Mouse (Mus musculus): ENCODE results near the gene Rsbn1l. TPM values are rescaled to one million over a fixed set of nuclear protein-coding genes. Genes with fewer than 3 reads are reported as not detected.

Rsbn1l gene
- polyA plus RNA-seq, 1 experiment: 15.7 TPM

DNA sequence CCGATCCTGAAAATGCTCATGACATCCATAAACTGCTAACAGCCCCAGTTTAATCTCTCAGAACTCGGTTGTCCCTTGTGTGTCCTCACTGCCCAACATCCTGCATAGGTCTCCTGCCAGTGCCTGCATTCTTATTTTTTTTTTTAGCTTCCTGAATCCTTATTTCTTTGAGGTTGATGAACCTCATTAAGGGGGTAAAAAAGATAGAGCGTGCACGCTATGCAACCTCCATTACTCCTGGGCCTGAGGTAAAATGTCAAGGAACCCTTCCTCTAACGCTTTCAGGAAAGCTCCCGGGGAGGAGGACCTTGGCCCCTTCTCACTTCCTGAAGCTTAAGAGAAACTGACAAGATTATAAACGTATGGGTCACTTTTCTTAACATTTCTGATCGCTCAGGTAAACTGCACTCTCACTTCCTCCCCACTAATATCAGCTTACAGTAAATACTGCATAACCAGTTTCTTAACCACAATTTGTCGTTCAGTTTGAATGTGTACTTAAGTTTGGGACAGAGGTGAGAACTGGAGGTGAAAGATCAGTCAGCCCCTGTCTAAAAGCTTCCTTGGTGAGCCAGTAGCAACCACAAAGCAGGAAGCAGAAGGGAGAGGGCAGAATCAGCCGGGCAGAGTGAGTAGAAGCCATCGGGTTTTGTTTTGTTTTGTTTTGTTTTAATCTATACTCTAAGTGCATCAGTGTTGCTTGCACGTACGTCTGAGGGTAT lies 923 bp downstream of the Rsbn1l start:
- TF ChIP-seq GATA1 (IDR thresholded peaks at IDR 0.05; ENCODE audit: low read length): no peak

DNA sequence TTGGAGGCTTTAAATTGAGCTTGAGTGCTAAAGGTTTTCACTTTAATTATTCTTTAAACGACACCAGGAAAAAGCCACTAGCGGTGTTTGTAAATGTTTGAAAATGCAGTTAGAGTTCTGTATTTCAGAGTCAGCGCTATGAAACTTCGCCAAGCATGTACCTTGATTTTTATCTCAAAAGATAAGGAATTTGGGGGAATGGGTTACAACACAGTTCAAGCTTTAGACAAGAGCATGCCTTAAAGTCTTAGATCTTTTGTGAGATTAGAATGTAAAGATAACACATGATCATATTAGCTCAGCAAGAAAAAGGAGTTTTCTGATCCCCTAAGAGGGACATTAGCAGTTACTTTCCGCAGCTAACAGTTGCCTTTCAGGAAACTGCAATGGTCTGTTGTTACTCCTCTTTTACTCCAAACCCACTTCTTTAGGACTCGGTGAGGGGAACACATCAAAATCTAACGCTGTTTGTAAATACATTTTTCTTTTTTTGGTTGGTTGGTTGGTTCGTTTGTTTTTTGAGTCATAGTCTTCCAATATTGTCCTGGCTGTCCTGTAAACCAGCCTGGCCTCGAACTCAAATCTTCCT lies 3.8 kb downstream of the Rsbn1l start:
- TF ChIP-seq GATA1 (IDR thresholded peaks at IDR 0.05; ENCODE audit: low read length): peak; percentile 31

DNA sequence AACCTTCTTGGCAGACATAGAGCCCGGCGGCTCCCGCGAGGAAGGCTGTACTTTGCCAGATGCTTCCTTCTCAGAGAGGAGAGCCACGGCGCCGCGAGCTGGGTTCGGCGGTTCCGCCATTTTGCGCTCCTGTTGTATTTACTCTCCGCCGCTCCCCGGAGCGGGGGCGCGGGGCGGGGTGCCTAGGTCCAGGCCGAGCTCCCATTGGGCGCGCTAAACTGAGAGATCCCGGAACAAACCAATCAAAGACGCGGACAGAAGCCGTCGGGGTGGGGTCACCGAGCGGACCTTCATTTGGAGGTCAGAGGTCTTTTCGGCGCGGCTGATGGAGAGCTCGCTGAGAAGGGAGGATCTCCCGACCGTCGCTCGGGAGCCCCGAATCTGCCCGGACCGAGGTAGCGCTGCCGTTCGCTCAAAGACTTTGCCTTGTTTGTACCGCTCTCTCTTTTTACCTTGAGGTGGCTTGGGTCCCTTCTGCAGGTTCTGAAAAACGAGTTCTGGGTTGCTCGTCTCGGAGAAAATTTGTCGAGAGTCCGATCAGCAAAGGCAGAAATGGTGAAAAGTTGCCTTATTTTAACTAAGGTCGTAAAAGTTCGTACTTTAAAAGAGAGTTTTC lies 4.4 kb downstream of the Rsbn1l start:
- TF ChIP-seq GATA1 (IDR thresholded peaks at IDR 0.05; ENCODE audit: low read length): no peak

DNA sequence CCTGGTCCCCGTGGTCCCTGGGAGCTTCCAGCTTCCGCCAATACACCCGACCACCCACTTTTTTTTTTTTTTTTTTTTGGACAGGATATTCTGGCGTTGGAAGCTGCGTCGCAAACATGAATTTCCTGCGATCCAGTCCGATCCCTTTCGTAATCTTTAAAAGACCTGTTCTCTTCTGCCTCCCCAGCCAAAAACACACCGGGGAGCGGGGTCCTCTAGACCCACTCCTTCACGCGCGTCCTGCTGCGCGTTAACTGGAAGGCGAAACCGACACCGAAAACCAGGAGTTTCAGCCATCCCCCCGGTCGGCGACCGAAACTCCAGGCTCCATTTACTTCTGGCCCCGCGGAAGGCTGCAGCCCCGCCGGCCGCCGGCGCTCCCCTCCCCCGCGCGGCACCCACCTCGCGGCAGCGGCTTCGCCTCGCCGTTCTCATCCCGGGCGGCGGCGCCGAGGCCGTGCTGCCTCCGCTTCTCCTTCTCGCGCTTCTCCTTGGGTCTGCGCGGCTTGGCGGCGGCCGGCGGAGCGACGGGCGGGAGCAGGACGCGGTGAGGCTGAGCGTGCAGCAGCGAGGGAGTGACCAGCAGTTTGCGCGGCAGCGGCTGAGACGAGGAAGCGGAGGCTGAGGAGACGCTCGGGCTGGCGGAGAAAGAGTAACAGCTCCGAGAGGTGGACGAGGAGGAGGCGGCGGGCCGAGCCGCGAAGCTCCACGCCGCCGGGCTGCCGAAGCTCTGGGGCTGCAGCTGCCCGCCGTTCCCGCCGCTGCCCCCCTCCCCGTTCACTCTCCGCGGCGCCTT lies 5.1 kb downstream of the Rsbn1l start:
- TF ChIP-seq GATA1 (IDR thresholded peaks at IDR 0.05; ENCODE audit: low read length): no peak

DNA sequence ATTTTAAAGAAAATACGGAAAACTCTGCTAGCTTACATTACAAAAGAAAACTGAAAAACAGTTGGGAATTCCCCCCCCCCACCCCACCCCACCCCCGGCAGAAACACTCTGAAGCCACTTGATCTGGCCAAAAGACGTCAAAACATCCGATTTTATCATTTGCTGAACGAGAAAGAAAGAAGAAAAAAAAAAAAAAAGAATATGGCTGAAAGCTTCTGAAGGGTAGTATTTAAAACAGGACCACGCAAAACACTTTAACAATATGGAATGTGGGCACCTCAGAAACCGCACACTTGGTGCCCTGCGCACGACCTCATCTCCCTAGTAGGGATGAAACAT lies 5.7 kb downstream of the Rsbn1l start:
- no peak for TF ChIP-seq GATA1 (IDR thresholded peaks at IDR 0.05; ENCODE audit: low read length)

DNA sequence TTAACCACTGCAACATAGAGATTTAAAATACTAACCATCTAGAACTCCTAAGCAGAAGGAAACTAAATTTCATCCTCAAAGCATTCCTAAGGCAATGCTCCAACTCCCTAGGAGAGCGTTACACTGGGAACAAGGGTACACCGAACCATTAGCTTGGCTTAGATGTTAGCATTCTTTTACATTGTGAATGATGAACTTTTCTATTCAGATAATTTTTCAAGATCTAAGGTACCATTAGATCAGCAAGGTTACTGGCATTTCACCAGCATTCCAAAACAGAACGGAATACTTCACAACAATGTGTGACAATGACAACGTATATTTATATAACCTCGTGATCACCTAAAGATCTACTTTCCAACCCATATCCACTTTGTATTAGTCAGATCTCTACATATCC lies 6.1 kb downstream of the Rsbn1l start:
- TF ChIP-seq GATA1 (IDR thresholded peaks at IDR 0.05; ENCODE audit: low read length): no peak

DNA sequence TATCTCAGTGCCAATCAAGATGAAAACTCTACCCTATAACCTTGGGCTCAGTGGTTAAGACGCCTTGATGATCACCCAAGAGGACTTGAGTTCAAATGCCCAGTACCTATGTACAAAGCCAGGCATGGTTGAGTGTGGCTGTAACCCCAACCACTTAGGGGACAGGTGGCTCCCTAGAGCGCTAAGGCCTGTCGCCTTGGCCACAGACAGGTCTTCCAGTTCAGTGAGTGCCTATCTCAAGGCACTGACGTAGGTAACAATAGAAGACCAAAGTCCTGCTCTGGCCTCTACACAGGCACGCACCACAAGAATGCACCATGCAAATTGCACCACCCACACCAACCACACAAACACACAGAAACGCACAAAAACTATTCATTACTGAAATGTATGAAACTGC lies 9.3 kb downstream of the Rsbn1l start:
- TF ChIP-seq GATA1 (IDR thresholded peaks at IDR 0.05; ENCODE audit: low read length): no peak

DNA sequence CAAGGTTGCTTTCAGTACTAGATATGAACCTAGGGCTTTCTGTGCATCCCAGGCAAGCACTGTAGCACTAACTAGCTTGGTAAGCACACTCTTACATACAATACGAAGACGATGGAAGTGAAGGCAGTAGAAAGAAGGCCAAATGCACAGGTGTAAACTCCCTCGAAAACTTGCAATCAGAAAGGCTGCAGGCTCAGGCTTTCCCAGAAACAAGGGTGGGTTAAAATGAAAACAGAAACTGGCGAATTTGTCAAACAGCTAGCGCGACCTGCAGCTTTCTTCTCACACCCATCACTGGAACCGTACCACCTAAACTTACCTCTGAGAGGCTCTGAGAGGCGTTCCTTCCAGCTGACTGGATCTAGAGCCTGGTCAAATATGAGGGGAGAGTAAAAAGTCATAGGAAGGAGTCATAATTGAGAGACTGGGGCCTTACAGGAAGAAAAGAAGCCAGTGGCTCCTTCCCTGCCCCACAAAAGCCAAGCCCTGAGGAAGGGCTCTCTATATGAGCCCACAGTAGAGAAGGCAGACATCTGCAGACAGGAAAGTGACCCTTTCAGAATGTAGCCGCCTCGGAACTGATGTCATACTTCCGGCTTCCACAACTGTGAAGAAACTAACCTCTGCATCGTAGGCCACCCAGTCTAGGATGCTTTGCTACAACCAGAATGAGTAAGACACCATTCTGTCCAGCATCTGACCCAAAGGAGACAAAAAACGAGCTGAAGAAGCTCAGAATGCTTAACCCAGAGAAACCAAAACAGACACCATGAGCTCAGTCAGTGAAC lies 11.0 kb downstream of the Rsbn1l start:
- TF ChIP-seq GATA1 (IDR thresholded peaks at IDR 0.05; ENCODE audit: low read length): no peak

DNA sequence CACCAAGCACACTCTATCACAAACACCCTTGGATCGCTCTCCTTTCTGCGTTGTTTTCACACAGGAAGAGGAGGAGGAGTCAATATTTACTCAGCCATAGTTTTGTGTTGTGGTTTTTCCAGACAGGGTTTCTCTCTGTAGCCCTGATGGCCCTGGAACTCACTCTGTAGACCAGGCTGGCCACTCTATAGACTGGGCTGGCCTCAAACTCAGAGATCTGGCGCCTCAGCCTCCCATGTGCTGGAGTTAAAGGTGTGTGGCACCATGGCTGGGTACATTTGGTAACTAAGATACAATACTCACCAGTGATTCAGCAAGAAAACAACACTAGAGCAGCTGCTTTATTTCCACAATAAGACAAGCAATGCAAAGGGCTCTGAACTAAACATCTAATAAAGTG lies 13.7 kb downstream of the Rsbn1l start:
- no peak for TF ChIP-seq GATA1 (IDR thresholded peaks at IDR 0.05; ENCODE audit: low read length)

DNA sequence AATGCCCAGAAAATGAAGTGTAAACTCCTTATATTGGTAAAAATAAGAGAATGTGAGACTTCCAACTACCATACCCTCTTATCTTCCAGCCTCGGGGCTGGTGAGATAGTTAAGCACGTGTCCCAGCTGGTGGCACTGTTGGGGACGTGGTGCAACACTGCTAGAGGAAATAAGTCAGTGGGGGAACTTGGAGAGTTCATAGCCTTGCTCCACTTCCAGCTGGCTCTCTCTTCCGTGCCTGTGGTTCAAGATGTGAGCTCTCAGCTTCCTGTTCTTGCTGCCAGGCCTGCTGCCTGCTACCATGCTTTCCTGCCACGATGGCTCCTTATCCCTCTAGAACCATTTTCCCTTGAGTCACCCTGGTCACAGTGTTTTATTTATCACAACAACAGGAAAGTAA lies 15.0 kb downstream of the Rsbn1l start:
- peak; percentile 47 for TF ChIP-seq GATA1 (IDR thresholded peaks at IDR 0.05; ENCODE audit: low read length)

DNA sequence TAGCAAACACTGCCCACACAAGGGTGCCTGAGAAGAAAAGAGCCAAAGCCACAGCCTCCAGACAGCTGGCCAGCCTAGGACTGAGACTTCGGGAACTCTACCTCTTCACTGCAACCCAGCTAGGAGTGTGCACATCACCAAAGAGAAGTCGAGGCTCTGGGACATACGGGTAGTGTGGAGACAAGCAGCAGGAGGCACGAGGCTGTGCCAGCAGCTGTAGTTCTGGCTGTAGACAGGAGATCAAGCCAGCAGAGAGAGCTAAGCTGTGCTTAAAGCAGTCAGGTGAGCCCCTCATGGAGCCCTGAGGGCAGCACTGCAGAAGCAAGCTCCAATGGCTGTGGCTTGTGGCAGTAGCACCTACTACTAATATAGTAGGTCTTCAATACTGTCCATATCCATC lies 15.5 kb downstream of the Rsbn1l start:
- TF ChIP-seq GATA1 (IDR thresholded peaks at IDR 0.05; ENCODE audit: low read length): no peak

DNA sequence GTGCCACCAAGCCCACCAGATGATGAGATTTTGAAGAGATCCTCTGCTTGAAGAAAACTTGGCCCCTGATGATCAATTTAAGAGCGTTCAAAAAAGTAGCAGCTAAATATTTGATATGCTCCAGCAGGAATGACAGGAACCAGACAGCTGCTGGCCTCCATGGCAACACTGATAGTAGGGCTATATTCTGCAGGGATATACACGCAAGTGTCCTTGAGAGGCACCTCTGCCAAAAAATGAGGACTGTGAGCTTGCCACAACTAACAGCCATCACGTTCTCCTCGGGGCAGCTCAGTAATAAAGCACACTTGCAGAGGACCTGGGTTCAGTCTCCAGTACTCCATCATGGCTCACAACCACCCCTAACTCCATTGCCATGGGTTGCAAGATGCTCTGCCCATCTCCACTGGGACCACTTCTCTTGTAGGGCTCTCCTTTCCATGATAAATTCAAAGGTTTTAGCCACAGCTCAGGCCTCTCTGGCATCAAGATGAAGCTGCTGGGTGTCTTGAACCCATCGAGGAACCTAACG lies 16.1 kb downstream of the Rsbn1l start:
- no peak for TF ChIP-seq GATA1 (IDR thresholded peaks at IDR 0.05; ENCODE audit: low read length)

DNA sequence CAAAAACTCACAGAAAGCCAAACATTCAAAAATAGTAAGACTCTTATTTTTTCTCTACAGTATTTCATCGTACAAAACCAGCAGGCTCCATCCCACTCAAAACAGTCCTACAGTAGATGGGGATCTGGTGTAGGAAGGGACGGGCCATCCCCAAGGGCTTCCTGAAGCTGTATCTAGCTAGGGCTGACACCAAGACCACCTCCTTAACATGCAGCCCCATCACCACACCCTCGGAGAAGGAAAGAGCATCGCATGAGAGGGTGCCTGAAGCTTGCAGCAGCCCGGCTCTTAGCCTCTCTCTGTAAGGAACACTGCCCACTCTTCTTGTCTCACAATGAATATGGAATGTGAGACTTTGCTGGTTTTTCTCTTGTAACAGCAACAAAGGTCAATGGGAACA lies 17.7 kb downstream of the Rsbn1l start:
- TF ChIP-seq GATA1 (IDR thresholded peaks at IDR 0.05; ENCODE audit: low read length): no peak

DNA sequence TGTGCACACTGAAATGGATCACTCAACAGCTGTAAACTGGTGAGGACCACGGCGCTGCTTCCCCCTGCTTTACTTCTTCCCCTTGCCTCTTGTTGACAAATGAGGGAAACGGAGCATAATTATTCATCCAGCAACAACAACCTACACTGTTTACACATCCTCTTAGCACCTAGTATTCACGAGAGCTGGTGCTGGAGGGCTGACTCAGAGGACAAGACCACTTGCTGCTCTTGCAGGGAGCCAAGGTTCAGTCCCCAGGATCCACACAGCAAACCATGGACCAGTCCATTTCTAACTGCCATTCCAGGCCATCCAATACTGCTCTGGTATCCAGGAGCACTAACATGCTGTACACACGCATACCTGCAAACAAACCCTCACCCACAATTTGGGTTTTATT lies 20.3 kb downstream of the Rsbn1l start:
- no peak for TF ChIP-seq GATA1 (IDR thresholded peaks at IDR 0.05; ENCODE audit: low read length)

DNA sequence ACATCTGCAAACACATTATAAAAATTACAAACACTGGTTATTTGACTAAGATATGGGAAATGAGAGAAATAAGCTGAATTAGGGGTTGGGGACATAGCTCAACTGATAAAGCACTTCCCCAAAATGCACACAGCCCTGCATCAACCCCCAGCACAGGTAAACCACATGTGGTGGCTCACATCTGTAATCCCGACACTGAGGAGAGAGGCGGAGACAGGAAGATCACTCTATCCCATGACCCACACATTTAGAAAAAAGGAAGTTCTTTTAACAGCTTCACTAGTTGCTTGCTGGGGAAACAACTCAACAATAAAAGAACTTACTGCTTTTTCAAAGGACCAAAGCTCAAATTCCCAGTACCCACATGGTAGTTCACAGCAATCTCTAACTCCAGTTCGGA lies 23.6 kb downstream of the Rsbn1l start:
- peak; percentile 24 for TF ChIP-seq GATA1 (IDR thresholded peaks at IDR 0.05; ENCODE audit: low read length)
